Mouse (Mus musculus) cerebellum, adult 2 months (tissue): ENCODE results near the gene Nmrk2. TPM values are rescaled to one million over a fixed set of nuclear protein-coding genes. Genes with fewer than 3 reads are reported as not detected.
A peak's percentile ranks its signal among the peaks of the same experiment; 100 is the strongest.
"Not testable (repeated sequence)": the region's sequence is repeated elsewhere in the genome, so short reads cannot be mapped to it uniquely, and the experiment has no call there.

Experiments used
- DNase-seq, 2 experiments: peaks; one replicate each; pipeline ENCODE4 v3.0.0; 2021
- H3K27ac ChIP-seq: fragments of 200-500 bp; 2 replicates; pipeline ENCODE4 v1.5.1; 2012; ENCODE audit warnings: low read length, control low read depth, inconsistent platforms; ENCODE audit not compliant: insufficient read depth
- H3K27me3 ChIP-seq: fragments of 200-500 bp; 2 replicates; pipeline ENCODE4 v1.6.1; 2012; ENCODE audit warnings: inconsistent platforms, mild to moderate bottlenecking, low read length, moderate library complexity; ENCODE audit not compliant: control insufficient read depth, insufficient read depth
- H3K4me1 ChIP-seq: fragments of 200-500 bp; 2 replicates; pipeline ENCODE4 v1.6.1; 2011; ENCODE audit warnings: low read length; ENCODE audit not compliant: control insufficient read depth, insufficient read depth
- H3K4me3 ChIP-seq: fragments of 200-500 bp; replicated peaks from 2 replicates; pipeline ENCODE3; 2011; ENCODE audit warnings: mild to moderate bottlenecking, low read depth, low read length, control low read depth; ENCODE audit not compliant: insufficient read depth
- CTCF ChIP-seq: fragments of 200-500 bp; IDR thresholded peaks from 2 replicates; pipeline ENCODE4 v1.5.1; 2011; ENCODE audit warnings: low read depth, mild to moderate bottlenecking, control low read depth, low read length, moderate library complexity, borderline replicate concordance; ENCODE audit not compliant: insufficient read depth
- POLR2A ChIP-seq: fragments of 200-500 bp; IDR thresholded peaks from 2 replicates; pipeline ENCODE4 v1.6.1; 2011; ENCODE audit warnings: low read length, control low read depth, borderline replicate concordance; ENCODE audit not compliant: insufficient read depth
- WGBS: fragments of 180-500 bp; shearing (Covaris S2); methylation state at CpG from one replicate; pipeline ENCODE4 v1.1.7; 2018; 5-methylcytosine and 5-hydroxymethylcytosine counted together
- polyA plus RNA-seq: library from polyadenylated mRNA; depleted of rRNA; stranded (reverse); fragments of >200 nt; gene quantifications from 2 replicates; pipeline ENCODE4 v1.2.3, GENCODE M21; 2012

Nmrk2 gene
- polyA plus RNA-seq, 1 experiment: 0.16 TPM

GRCm38 (mm10) chr10:81229735-81230437, 28.0 kb upstream of the Nmrk2 start:
- WGBS: 3% methylated on average over 20 of the region's 20 CpGs
- no peaks in the 10 kb centered on the region for H3K27me3 ChIP-seq
- TF ChIP-seq POLR2A (no peak), CTCF (no peak)
- peak overlapping the region; percentile 92 for H3K27ac ChIP-seq
- DNase-seq: peak; percentile 53 to 55
- H3K4me1 ChIP-seq: peaks cover 18% of the 10 kb centered on the region; the same call in 1 of the 2 replicates
- H3K4me3 ChIP-seq: peak overlapping the region; percentile 79

- H3K27me3 ChIP-seq, DNase-seq, H3K27ac ChIP-seq, H3K4me3 ChIP-seq, H3K4me1 ChIP-seq: not testable (repeated sequence)
- WGBS: 63% methylated on average over 2 of the region's 2 CpGs
These were observed 21.9 kb upstream of the Nmrk2 start for GRCm38 (mm10) chr10:81223731-81224130.

GRCm38 (mm10) chr10:81221402-81222015, 19.7 kb upstream of the Nmrk2 start:
- DNase-seq: no peak
- H3K4me3 ChIP-seq: no peak overlapping the region
- no peak overlapping the region for H3K27ac ChIP-seq
- no peaks in the 10 kb centered on the region for H3K27me3 ChIP-seq
- 89% methylated on average over 5 of the region's 5 CpGs for WGBS
- TF ChIP-seq POLR2A (no peak), CTCF (no peak)
- H3K4me1 ChIP-seq: no peaks in the 10 kb centered on the region

- WGBS: 27% methylated on average over 7 of the region's 7 CpGs
- H3K4me3 ChIP-seq: no peak overlapping the region
- TF ChIP-seq POLR2A (no peak), CTCF (peak; percentile 84)
- no peak overlapping the region for H3K27ac ChIP-seq
- H3K27me3 ChIP-seq: no peaks in the 10 kb centered on the region
- peak; percentile 61 to 77 for DNase-seq
- H3K4me1 ChIP-seq: no peaks in the 10 kb centered on the region
These were observed 16.1 kb upstream of the Nmrk2 start for GRCm38 (mm10) chr10:81217964-81218363.

GRCm38 (mm10) chr10:81217267-81217666, 15.4 kb upstream of the Nmrk2 start:
- 23% methylated on average over 1 of the region's 1 CpGs for WGBS
- H3K27me3 ChIP-seq, DNase-seq, H3K4me3 ChIP-seq, H3K27ac ChIP-seq, H3K4me1 ChIP-seq: not testable (repeated sequence)
- TF ChIP-seq CTCF: peak; percentile 53; the same call in 1 of the 2 replicates

- Histone ChIP-seq H3K4me1 (no peaks in the 10 kb centered on the region), H3K27me3 (no peaks in the 10 kb centered on the region), H3K4me3 (no peak overlapping the region), H3K27ac (no peak overlapping the region)
- DNase-seq: no peak
- no peak for TF ChIP-seq POLR2A
- WGBS: 86% methylated on average over 6 of the region's 6 CpGs
These were observed 15.0 kb upstream of the Nmrk2 start for GRCm38 (mm10) chr10:81216810-81217209.

- no peak for DNase-seq
- WGBS: 92% methylated on average over 6 of the region's 6 CpGs
- no peak overlapping the region for H3K4me3 ChIP-seq
- TF ChIP-seq POLR2A (no peak), CTCF (no peak)
- no peaks in the 10 kb centered on the region for H3K4me1 ChIP-seq
- no peak overlapping the region for H3K27ac ChIP-seq
- H3K27me3 ChIP-seq: no peaks in the 10 kb centered on the region
These were observed 14.4 kb upstream of the Nmrk2 start for GRCm38 (mm10) chr10:81216260-81216659.

GRCm38 (mm10) chr10:81210154-81210553, 8.3 kb upstream of the Nmrk2 start:
- no peak for DNase-seq
- 98% methylated on average over 5 of the region's 5 CpGs for WGBS

More at GRCm38 (mm10) chr10:81210154-81210553, 8.3 kb upstream of the Nmrk2 start:
- no peaks in the 10 kb centered on the region for H3K4me1 ChIP-seq
- H3K4me3 ChIP-seq: no peak overlapping the region
- TF ChIP-seq CTCF (peak; percentile 44), POLR2A (no peak)
- no peak overlapping the region for H3K27ac ChIP-seq
- no peaks in the 10 kb centered on the region for H3K27me3 ChIP-seq
